Mouse (Mus musculus) mouse embryonic stem cell (cell line): ENCODE data around the gene Clmn.

Source experiments
- in situ Hi-C, 2 experiments: fragments of 300-500 bp; cut with MboI; formaldehyde crosslinking; loops; 1 replicate in 1 of 2; 3 replicates in 1 of 2; pipeline ENCODE4 v1.14.3; 2019 to 2020; ENCODE audit warnings: low sequenced_read_pairs in 2 of 2, low pct_unique_long_range_greater_than_20kb in 1 of 2, mixed read lengths in 1 of 2; ENCODE audit not compliant: unreplicated experiment in 1 of 2

Clmn gene

DNA sequence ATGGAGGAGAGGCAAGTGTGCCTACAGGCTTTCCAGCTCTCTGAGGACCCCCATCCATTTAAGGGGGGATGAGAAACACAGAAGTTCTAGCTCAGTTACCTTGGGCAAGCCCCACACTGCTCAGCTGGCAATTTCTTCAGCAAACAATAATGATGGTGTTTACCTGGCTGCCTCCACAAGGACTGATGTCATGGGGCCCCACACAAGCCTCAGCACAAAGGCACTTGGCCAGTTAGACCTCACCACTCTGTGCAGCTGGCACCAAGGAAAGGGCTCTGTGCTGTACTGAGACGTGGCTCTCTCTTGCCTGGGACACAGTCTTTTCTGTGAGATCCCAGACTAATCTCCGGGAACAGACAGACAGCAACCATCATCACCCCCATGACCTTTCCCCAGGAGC lies 17.2 kb upstream of the Clmn start:
- in situ Hi-C loops: no loop called here

DNA sequence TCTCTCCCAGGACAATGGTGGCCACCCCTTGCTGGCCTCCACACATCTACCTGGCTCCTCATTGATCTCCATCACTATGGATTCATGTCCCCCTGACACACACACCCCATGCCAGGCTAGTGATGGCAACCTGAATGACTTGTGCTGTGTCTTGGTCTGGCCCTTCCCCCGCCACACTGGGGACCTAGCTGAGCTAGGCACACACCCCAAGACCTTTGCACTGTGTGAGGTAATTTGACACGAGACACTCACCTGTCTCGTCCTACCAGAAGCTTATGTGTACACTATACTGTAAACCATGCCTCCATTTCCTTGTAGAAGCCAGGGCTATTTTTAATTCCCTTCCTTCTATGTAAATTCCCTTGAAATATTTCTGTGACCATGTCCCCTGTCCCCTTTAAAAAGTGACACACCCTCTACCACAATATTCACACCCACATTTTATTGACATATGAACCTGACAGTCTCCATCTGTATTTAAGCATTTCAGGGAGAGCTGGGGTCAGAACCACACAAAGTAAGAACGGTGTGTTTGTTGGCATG lies 16.7 kb upstream of the Clmn start:
- in situ Hi-C loops: no loop called here

DNA sequence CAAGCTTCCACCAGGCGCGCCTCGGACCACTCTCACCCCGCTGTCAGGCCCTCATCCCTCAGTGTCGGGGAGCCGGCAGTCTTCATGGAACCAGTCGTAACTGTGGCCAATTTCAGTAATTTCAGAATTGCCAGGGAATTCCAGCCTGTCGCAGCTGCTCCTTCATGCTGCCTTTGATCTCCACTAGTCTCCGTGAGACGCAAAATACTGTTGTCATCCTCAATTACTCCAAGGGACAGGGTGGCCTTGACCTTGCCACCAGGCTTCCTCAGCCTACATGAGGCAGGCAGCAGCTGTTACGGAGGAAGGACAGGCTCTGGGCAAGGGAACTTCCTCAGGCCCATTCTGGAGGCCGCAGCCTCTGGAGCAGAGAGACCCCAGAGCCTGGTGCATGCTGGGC lies 15.5 kb upstream of the Clmn start:
- in situ Hi-C loops: no loop called here

DNA sequence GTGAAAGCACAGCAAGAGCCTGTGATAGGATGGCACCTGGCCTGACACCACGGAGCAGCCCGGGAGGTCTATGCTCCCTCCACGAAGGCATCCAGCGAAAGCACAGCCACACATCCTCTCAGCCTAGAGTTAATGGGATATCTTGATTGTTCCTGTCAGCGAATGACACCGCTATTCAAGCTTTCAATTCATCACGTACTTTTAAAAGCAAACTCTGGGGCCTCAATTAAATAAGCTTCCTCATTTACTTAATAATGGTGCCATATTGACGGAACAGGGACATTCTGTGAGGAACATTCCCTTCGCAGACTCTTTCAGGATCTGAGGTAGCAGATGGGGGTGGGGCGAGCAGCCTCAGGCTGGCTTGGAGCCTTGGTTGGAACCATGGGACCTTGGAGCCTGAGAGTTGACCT lies 14.7 kb upstream of the Clmn start:
- in situ Hi-C loops: no loop called here

DNA sequence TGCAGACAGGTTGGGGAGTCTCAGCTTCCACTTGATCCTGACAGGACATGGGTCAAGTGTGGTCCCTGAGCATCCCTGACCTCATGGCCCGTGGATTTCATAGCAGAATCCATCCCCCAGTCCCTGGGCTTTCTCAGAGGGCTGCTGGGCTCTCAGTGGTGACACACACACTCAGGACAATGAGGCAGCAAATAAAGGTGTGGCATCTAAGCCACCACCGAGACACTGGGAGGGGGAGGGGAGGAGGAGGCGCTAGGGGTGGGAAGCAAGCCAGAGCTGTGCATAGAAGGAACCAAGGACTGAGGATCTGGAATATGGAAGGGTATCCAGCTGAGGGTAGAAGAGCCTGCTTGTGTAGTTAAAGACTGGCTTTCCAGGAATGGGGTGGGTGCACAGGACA lies 11.2 kb upstream of the Clmn start:
- in situ Hi-C loops: no loop called here

DNA sequence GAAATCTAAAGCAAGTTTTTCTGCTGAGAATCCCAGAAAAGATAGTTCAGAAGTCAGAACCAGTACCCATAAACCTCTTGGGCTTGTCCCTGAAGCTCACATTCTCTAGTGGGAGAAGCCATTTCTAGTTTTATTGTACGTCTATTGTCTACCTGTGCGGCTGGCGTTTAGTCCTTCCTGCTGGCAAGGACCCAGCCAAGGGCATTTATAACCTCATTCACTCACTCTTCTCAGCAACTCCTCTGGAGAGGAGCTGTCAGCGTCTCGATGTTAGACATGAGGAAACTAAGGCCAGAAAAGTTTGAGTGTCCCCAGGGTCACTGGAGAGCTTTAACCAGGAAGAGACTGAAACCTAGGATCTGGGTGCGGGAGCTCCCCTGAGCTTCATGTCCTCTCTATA lies 7.1 kb upstream of the Clmn start:
- in situ Hi-C loops: no loop called here

DNA sequence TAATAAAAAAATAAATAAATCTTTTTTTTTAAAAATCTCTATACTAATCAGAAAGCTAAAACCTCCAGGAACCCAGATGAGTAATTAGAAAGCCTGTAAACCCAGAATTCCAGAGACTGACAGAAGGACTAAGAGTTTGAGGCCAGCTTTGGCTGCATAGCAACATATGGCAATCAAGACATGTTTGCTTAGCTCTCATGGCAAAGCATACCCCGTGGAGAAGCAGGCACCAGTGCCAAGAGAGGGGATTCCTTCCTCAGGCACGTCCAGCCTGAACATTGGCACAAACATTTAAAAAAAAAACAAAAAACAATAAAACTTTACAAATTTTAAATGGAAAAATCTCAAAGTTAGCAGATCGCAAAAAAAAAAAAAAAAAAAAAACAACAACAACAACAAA lies 4.9 kb upstream of the Clmn start:
- in situ Hi-C loops: no loop called here

DNA sequence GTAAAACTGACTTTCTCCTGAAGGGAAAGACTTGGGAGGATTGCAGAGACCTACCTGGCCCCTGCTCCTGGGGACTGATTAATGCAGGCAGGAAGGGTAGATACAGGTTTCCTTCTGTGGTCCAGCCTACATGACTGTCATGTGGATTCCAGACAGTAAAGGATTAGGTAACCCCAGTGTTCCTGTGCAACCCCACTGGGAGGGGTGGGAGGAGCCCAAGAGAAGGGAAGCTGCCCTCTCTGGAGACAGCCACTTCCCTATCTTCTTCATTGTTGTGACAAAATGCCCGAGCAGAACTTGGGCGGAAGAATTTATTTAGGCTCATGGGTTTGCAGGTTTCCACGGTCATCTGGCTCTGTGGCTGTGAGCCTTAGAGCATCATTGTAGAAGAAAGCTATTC lies 3.6 kb upstream of the Clmn start:
- in situ Hi-C loops: no loop called here

DNA sequence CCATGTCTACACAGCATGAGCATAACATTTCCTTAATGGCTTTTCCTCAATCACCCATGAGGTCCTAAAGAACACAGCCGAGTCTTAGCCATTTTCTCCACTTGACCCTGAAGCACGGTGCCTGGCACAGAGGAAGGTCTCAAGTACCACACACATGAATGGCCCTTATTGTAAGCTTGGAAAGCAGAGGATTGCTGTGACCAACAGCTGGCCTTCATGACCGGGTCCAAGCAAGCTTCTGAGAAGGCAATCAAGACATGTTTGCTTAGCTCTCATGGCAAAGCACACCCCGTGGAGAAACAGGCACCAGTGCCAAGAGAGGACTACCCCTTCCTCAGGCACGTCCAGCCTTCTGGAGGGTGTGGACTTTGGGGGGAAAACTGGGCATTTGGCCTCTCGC lies 3.0 kb upstream of the Clmn start:
- in situ Hi-C loops: no loop called here

DNA sequence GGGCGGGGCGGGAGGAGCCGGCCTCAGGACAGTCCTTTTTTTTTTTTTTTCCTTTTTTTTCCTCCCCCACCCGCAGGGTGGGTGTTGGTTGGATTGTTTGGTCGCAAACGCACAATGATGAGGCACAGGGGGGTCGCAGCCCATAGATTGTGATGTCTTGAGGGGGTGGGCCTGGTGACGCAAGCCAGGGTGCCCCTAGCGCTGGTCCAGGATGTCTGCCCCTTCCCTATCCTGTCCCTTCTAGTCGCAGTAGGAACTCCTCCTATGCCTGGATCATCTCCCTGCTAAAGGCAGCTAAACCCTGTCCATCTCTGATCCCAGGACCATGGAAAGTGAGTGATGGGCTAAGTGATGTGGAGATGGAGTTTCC lies 275 bp upstream of the Clmn start:
- in situ Hi-C loops: no loop called here

DNA sequence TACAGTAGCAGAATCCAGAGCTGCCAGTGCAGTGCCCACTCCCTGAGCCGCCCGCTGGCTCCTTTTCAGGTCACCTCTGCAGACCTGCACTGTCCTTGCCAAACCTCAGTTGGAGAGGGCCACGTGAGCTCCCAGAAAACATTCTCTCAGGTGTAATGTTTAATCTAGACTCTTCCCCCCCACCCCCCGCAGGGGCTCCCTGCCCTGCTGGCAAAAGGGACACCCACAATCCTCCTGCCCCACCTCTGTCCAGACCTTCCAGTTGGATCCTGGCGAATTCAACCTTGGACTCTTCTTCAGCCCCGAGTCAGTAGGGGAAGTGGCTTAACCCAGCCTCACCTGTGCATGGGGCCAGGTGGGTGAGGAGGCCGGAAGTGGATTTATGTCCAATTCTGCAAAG lies 1.2 kb downstream of the Clmn start:
- in situ Hi-C loops: no loop called here

DNA sequence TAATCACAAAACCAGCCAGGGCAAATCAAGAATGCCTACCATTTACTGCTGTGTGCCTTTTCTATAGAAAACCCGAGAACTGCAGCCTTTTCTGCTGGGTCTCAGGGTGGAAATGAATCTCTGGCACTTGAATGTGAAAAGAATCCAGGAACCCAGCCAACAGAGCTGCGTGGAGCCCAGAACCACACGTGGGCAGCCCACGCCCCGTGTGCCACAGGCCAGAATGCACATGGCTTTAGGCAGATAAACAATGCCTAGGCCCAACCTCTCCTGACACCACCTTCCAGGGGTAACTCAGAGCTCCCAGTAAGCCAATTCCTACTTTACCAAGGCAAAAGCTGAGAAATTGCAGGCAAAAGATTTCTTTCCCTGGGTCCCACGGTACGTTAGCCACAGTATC lies 5.7 kb downstream of the Clmn start:
- in situ Hi-C loops: no loop called here

DNA sequence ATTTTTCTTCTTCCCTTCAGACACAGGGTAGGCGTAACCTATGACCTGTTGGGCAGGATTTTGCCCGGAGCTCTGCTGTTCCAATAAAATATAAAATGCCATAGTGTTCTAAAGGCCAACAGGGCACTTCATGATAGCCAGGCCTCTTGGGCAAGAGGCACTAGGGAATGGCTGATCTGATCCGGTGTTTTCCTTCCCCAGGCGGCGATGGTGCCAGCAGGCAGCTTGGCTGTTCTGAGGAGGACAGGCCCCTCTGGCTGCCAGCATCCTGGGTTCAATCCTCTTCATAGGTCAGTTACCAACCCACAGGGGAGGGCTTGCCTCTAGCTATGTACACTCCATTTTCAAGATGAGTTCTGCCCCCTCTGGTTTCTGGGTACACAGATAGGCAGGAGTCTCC lies 6.1 kb downstream of the Clmn start:
- in situ Hi-C loops: no loop called here

DNA sequence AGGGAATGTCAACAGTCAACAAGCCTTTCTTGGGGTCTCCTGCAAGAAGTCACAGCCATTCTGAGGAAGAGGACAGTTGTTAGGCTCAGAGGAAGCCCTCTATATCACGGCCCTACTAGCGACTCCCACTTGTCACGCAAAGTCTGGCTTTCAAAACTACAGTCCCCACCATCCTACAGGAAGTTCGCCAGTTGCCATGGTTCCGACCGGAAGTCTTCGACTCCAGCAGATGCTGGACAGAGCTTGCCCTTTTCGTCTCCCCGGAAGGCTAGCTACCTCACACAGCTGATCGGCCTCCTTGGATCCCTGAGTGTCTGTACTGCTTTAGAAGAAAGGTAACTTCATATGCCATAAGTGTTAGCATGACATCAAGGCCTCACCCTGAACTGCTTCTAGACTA lies 7.3 kb downstream of the Clmn start:
- in situ Hi-C loops: no loop called here

DNA sequence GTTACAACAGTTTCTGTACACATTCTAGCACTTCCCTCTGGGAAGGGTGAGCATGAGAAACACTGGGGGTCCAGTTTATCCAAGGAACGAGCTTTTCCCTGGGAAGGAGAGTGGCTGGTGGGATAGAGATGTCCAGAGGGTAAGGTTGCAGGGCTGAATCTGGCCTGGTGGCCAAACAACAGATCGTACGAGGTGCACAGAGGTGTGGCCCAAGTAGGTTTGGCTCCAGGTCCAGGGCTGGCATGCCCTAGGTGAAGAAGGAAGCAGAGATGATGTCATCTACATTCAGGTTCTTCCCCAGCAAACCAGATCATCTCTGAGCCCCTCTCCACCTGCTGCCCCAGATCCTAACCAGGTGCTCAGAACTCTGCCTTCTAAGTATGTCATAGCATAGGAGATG lies 8.3 kb downstream of the Clmn start:
- in situ Hi-C loops: no loop called here

DNA sequence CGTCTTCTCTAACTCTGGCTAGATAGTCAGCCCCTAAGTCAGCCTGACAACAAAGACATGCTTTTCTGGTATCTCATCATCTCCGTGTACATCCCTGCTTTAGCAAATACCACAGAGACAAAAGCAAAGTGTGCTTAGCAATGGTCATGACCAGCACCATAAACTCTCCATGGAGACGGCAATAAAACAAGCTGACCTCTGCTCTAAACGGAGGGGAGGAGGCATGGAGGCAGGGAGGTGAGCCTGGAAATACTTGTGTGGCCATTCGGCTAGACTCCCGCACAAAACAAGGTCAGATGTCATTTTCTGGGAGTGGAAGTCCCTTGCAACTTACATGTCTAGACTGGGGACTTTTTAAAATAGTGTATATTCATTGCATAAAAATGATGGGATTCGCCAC lies 9.3 kb downstream of the Clmn start:
- in situ Hi-C loops: no loop called here

DNA sequence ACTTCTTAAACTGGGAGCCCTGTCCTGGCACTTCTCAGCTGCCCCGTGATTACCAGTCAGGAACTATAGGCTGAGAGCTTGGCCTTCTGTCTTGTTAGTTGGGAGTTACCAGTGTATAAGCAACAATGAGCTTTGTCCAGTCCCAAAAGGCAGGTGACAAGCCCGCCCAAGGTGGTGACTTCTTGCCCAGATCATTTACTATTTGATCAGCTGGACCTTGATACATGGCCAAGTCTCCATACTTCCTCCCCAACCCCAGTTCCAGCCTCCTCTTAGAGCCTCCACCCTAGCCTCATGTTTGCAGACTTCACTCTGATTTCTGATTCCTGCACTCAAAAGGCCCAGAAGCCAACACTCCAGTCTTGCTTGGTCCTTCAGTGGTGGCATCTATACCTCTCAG lies 10.1 kb downstream of the Clmn start:
- in situ Hi-C loops: no loop called here

DNA sequence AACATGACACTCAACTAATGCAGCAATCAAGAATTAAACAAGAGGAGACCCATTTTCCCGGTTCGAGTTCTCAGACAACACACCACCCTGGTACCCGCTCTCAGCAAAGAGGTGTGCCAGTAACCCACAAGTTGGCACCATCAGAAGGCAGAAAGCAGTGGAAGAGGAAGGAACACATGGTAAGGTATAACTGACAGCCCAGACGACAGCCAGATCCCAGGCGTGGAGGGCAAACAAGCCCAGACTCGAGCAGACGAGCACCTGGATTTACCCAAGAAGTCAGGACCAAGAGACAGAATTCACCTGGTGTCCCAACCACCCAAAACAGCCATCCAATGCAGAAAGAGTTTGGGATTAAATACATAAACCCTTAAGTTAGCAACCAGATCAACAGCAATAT lies 11.5 kb downstream of the Clmn start:
- in situ Hi-C loops: no loop called here

DNA sequence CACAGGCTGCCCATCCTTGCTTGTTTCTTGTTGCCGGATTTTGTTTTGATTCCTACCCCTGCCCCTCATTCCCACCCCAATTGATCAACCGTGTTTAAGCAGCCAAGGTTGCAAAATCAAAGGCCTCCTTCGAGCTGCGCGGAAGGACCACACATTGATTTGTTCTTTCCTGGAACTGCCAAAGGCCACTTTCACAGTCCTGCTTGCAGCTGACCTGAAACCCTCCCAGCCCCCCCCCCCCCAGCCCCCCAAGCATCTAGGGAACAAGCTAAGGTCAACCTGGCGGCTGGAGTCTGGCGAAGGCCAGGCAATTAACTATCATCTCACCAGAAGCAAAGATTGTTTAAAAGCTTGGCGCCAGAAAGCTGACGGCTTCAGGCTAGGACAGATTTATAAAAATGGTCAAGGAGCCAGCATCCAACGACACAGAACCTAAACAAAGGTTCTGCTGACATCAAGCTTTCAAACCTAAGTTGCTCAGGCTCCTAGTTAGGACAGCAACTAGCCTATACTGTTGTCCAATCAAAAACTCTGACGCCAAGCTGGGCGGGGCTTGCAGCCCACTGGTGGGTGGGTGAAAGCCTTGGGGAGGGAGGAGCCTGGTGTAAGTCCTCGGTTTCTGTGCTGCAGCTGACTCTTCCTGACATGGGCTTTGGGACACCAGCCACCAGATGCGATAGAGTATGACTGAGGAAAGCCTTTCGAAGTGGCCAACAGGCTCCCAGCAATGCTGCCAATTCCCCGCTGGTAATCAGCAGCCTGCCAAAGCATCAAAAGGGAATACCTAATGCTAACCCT lies 13.0 kb downstream of the Clmn start:
- in situ Hi-C loops: no loop called here

DNA sequence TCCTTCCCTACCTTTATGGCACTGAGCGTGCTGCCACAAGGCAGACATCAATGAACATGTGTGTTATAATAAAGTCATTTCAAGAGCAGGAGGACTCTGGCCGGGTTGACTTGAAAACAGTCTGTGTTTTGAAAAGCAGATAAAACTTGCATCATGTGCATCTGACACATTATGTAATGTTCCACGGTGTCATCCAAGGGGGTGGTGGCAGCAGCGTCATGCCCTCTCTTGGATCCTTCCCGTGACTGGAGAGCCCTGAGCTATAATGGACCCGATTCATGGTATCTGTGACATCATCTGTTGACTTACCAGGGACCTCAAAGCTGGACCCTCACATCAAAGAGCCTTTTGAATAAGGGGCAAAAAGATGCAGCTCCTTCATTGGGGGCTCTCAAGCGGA lies 14.8 kb downstream of the Clmn start:
- in situ Hi-C loops: no loop called here

DNA sequence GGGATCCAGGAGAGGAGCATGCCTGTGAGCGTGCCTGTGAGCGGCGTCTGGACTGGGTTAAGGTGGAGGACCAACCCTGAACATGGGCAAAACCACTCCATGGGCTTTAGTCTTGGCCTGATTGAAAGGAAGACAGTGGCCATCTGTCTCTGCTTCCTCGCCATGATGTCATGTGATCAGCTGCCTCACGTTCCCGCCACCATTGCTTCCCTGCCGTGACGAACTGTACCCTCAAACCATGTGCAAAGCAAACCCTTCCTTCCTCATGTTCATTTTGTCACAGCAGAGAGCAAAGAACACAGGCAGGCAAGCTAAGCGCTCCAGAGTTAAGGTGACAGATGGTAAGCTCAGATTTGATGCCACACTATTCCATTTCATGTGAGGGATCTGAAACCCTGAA lies 16.2 kb downstream of the Clmn start:
- in situ Hi-C loops: no loop called here
